Mouse (Mus musculus) brain, embryonic 14.5 days (tissue): ENCODE data around the gene Cabp4.

ENCODE experiments used
- CTCF ChIP-seq: fragments of 200-500 bp; IDR thresholded peaks from 2 replicates; pipeline ENCODE4 v1.5.1; 2012; ENCODE audit warnings: inconsistent platforms, mild to moderate bottlenecking, moderate library complexity, borderline replicate concordance; ENCODE audit not compliant: insufficient read depth, insufficient read length; ENCODE audit errors: extremely low read depth
- POLR2A ChIP-seq: fragments of 200-500 bp; IDR thresholded peaks from 2 replicates; pipeline ENCODE4 v1.6.1; 2012; ENCODE audit warnings: mild to moderate bottlenecking, inconsistent platforms, borderline replicate concordance; ENCODE audit not compliant: poor library complexity, insufficient read depth, insufficient read length, severe bottlenecking; ENCODE audit errors: extremely low read depth

- TF ChIP-seq CTCF: no peak
- TF ChIP-seq POLR2A: no peak
Observed at GRCm38 (mm10) chr19:4166678-4167476, 23.0 kb upstream of the Cabp4 start.
